Mouse (Mus musculus) neural tube, embryonic 15.5 days (tissue): Measurements from ENCODE around the gene Gm3839. TPM values are rescaled to one million over a fixed set of nuclear protein-coding genes. Genes with fewer than 3 reads are reported as not detected.

Experiments used
- microRNA-seq: library from miRNA; unstranded; fragments of <30 nt; microRNA quantifications from one replicate; pipeline ENCODE4, GENCODE M21; 2017
- polyA plus RNA-seq: library from polyadenylated mRNA; unstranded; fragments of >200 nt; fragmentation: Nextera tagmentation; extraction: Ambion mirVana; gene quantifications from 2 replicates; pipeline ENCODE4 v1.2.1, GENCODE M21; 2015

Gene Gm3839
- polyA plus RNA-seq, 1 experiment from 2014 or later, result 1.5 TPM

Small RNAs within 50 kb of the gene (microRNA-seq; reads per million reads assigned to microRNA genes)
- not detected for gene Mir5124b

Other genes with a start within 250 kb of the Gm3839 start
- 6.8 and 7.5 TPM in 2 replicates for gene Fhit, start 194.7 kb downstream of the Gm3839 start, polyA plus RNA-seq
- 36.2 and 40.4 TPM in 2 replicates for gene Ptprg, start 196.8 kb upstream of the Gm3839 start, polyA plus RNA-seq